Mouse (Mus musculus): Measurements from ENCODE around the gene Rxrb. TPM values are rescaled to one million over a fixed set of nuclear protein-coding genes. Genes with fewer than 3 reads are reported as not detected.
A peak's percentile ranks its signal among the peaks of the same experiment; 100 is the strongest.

The Rxrb gene
- total and polyA plus RNA-seq, 2 experiments from 2014 or later, result 48.7 to 64.8 TPM

- no peak for ATAC-seq
- Histone ChIP-seq H3K4me3 (ENCODE audit: low read length) (no peak overlapping the region), H3K36me3 (ENCODE audit: insufficient read depth, low read length) (no peaks in the 10 kb centered on the region), H3K9me3 (ENCODE audit: low read length) (peaks cover 4% of the 10 kb centered on the region; the same call in 1 of the 2 replicates), H3K27ac (no peak overlapping the region), H3K4me1 (ENCODE audit: insufficient read depth, low read length) (no peaks in the 10 kb centered on the region), H3K4me2 (ENCODE audit: low read depth, low read length) (no peak overlapping the region), H3K9ac (replicated peaks; ENCODE audit: low read length) (no peak overlapping the region), H3K27me3 (ENCODE audit: insufficient read depth, low read length) (no peaks in the 10 kb centered on the region)
- 94% methylated on average over 5 of the region's 5 CpGs for WGBS
- no peak for DNase-seq (ENCODE audit: low spot score)
- TF ChIP-seq CTCF (IDR thresholded peaks at IDR 0.05; ENCODE audit: low read depth), result no peak
These were observed 15.9 kb downstream of the Rxrb start for GRCm38 (mm10) chr17:34047404-34048050.

- no peaks in the 10 kb centered on the region for H3K9me3 ChIP-seq (ENCODE audit: low read length)
- H3K4me1 ChIP-seq (ENCODE audit: insufficient read depth, low read length), result no peaks in the 10 kb centered on the region
- H3K36me3 ChIP-seq (ENCODE audit: insufficient read depth, low read length), result no peaks in the 10 kb centered on the region
- WGBS, result 68% methylated on average over 7 of the region's 7 CpGs
- ATAC-seq (no peak), DNase-seq (ENCODE audit: low spot score) (no peak)
- no peak for TF ChIP-seq CTCF (IDR thresholded peaks at IDR 0.05; ENCODE audit: low read depth)
- H3K27ac ChIP-seq, result no peak overlapping the region
- H3K9ac ChIP-seq (replicated peaks; ENCODE audit: low read length), result no peak overlapping the region
- no peak overlapping the region for H3K4me3 ChIP-seq (ENCODE audit: low read length)
- no peak overlapping the region for H3K4me2 ChIP-seq (ENCODE audit: low read depth, low read length)
- no peaks in the 10 kb centered on the region for H3K27me3 ChIP-seq (ENCODE audit: insufficient read depth, low read length)
These were observed 25.6 kb downstream of the Rxrb start for GRCm38 (mm10) chr17:34057224-34057623.

- TF ChIP-seq CTCF (IDR thresholded peaks at IDR 0.05; ENCODE audit: low read depth), result no peak
These were observed 37.3 kb downstream of the Rxrb start for GRCm38 (mm10) chr17:34068864-34069263.

GRCm38 (mm10) chr17:34072091-34072490 is 40.5 kb downstream of the Rxrb start:
- Histone ChIP-seq H3K9me3 (ENCODE audit: low read length) (no peaks in the 10 kb centered on the region), H3K4me2 (ENCODE audit: low read depth, low read length) (no peak overlapping the region), H3K36me3 (ENCODE audit: insufficient read depth, low read length) (no peaks in the 10 kb centered on the region), H3K27ac (no peak overlapping the region), H3K9ac (replicated peaks; ENCODE audit: low read length) (no peak overlapping the region), H3K4me1 (ENCODE audit: insufficient read depth, low read length) (no peaks in the 10 kb centered on the region), H3K4me3 (ENCODE audit: low read length) (no peak overlapping the region), H3K27me3 (ENCODE audit: insufficient read depth, low read length) (peaks cover 3% of the 10 kb centered on the region; the same call in 1 of the 2 replicates)
- TF ChIP-seq CTCF (IDR thresholded peaks at IDR 0.05; ENCODE audit: low read depth), result no peak
- WGBS, result 76% methylated on average over 5 of the region's 5 CpGs
- DNase-seq (ENCODE audit: low spot score) (no peak), ATAC-seq (no peak)

More at GRCm38 (mm10) chr17:34068864-34069263, 37.3 kb downstream of the Rxrb start:
- no peak for DNase-seq (ENCODE audit: low spot score)
- WGBS, result 45% methylated on average over 3 of the region's 3 CpGs
- Histone ChIP-seq H3K4me3 (ENCODE audit: low read length) (no peak overlapping the region), H3K27ac (no peak overlapping the region), H3K4me2 (ENCODE audit: low read depth, low read length) (no peak overlapping the region), H3K27me3 (ENCODE audit: insufficient read depth, low read length) (no peaks in the 10 kb centered on the region), H3K4me1 (ENCODE audit: insufficient read depth, low read length) (no peaks in the 10 kb centered on the region), H3K9ac (replicated peaks; ENCODE audit: low read length) (no peak overlapping the region), H3K9me3 (ENCODE audit: low read length) (no peaks in the 10 kb centered on the region), H3K36me3 (ENCODE audit: insufficient read depth, low read length) (no peaks in the 10 kb centered on the region)
- ATAC-seq, result no peak

- Histone ChIP-seq H3K4me2 (ENCODE audit: low read depth, low read length) (no peak overlapping the region), H3K9ac (replicated peaks; ENCODE audit: low read length) (no peak overlapping the region), H3K36me3 (ENCODE audit: insufficient read depth, low read length) (no peaks in the 10 kb centered on the region), H3K9me3 (ENCODE audit: low read length) (no peaks in the 10 kb centered on the region), H3K4me1 (ENCODE audit: insufficient read depth, low read length) (no peaks in the 10 kb centered on the region), H3K27ac (no peak overlapping the region), H3K4me3 (ENCODE audit: low read length) (no peak overlapping the region), H3K27me3 (ENCODE audit: insufficient read depth, low read length) (peaks cover 3% of the 10 kb centered on the region; the same call in 1 of the 2 replicates)
- DNase-seq (ENCODE audit: low spot score) (peak; percentile 82), ATAC-seq (no peak)
- 44% methylated on average over 7 of the region's 7 CpGs for WGBS
- TF ChIP-seq CTCF (IDR thresholded peaks at IDR 0.05; ENCODE audit: low read depth), result peak; percentile 70
These were observed 43.7 kb downstream of the Rxrb start for GRCm38 (mm10) chr17:34075271-34075670.

GRCm38 (mm10) chr17:34077549-34077948 is 45.9 kb downstream of the Rxrb start:
- Histone ChIP-seq H3K27me3 (ENCODE audit: insufficient read depth, low read length) (peaks cover 3% of the 10 kb centered on the region; the same call in 1 of the 2 replicates), H3K4me1 (ENCODE audit: insufficient read depth, low read length) (no peaks in the 10 kb centered on the region), H3K27ac (no peak overlapping the region), H3K9ac (replicated peaks; ENCODE audit: low read length) (no peak overlapping the region), H3K4me2 (ENCODE audit: low read depth, low read length) (no peak overlapping the region), H3K36me3 (ENCODE audit: insufficient read depth, low read length) (no peaks in the 10 kb centered on the region), H3K9me3 (ENCODE audit: low read length) (no peaks in the 10 kb centered on the region), H3K4me3 (ENCODE audit: low read length) (no peak overlapping the region)
- peak; percentile 83 for TF ChIP-seq CTCF (IDR thresholded peaks at IDR 0.05; ENCODE audit: low read depth)
- DNase-seq (ENCODE audit: low spot score), result peak; percentile 93
- ATAC-seq, result peak; percentile 38; the same call in 1 of the 2 replicates
- WGBS, result under 1% methylated on average over 9 of the region's 9 CpGs

- H3K9me3 ChIP-seq (ENCODE audit: low read length), result no peaks in the 10 kb centered on the region
- peaks cover 3% of the 10 kb centered on the region; the same call in 1 of the 2 replicates for H3K27me3 ChIP-seq (ENCODE audit: insufficient read depth, low read length)
- no peak overlapping the region for H3K4me3 ChIP-seq (ENCODE audit: low read length)
- no peak overlapping the region for H3K4me2 ChIP-seq (ENCODE audit: low read depth, low read length)
- no peaks in the 10 kb centered on the region for H3K4me1 ChIP-seq (ENCODE audit: insufficient read depth, low read length)
- no peak overlapping the region for H3K9ac ChIP-seq (replicated peaks; ENCODE audit: low read length)
- H3K27ac ChIP-seq, result no peak overlapping the region
- DNase-seq (ENCODE audit: low spot score) (no peak), ATAC-seq (no peak)
- TF ChIP-seq CTCF (IDR thresholded peaks at IDR 0.05; ENCODE audit: low read depth), result no peak
- WGBS, result 53% methylated on average over 4 of the region's 4 CpGs
- H3K36me3 ChIP-seq (ENCODE audit: insufficient read depth, low read length), result no peaks in the 10 kb centered on the region
These were observed 46.5 kb downstream of the Rxrb start for GRCm38 (mm10) chr17:34078148-34078547.
